Mouse (Mus musculus): ENCODE results near the gene Plxnb2. TPM values are rescaled to one million over a fixed set of nuclear protein-coding genes. Genes with fewer than 3 reads are reported as not detected.

Plxnb2 gene
- polyA plus RNA-seq, 1 experiment = 100 TPM

GRCm38 (mm10) chr15:89207457-89207856 lies 26.9 kb upstream of the Plxnb2 start:
- no peaks in the 10 kb centered on the region for H3K36me3 ChIP-seq (replicated peaks; ENCODE audit: low read length)
- peaks cover 19% of the 10 kb centered on the region for H3K4me1 ChIP-seq
- H3K4me3 ChIP-seq (replicated peaks) = no peak overlapping the region
- H3K9me3 ChIP-seq = peaks cover 12% of the 10 kb centered on the region
- TF ChIP-seq FLI1 (IDR thresholded peaks at IDR 0.05; ENCODE audit: low read length) (no peak), GATA1 (IDR thresholded peaks at IDR 0.05; ENCODE audit: borderline replicate concordance, low read length) (no peak)
- no peaks in the 10 kb centered on the region for H3K27me3 ChIP-seq (replicated peaks)

DNA sequence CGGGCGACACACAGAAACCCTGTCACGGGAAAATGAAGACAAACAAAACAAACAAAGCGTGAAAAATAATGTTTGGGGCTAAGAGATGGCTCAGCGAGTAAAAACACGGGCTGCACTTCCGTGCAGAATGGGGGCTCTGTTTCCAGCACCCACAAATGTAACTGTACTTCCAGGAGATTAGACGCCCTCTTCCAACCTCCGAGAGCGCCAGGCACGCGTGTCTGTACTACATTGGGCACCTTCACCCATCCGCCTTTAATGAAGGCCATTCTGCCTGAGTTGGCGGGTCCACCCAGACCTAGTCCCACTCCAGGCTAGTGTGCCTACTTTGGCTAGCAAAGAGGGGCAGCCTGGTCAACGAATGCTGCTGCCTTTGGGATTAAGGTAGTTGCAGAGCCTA lies 16.5 kb upstream of the Plxnb2 start:
- H3K27me3 ChIP-seq (replicated peaks) = no peaks in the 10 kb centered on the region
- peaks cover 3% of the 10 kb centered on the region for H3K36me3 ChIP-seq (replicated peaks; ENCODE audit: low read length)
- peaks cover 4% of the 10 kb centered on the region for H3K9me3 ChIP-seq
- TF ChIP-seq GATA1 (IDR thresholded peaks at IDR 0.05; ENCODE audit: borderline replicate concordance, low read length) = no peak
- H3K4me1 ChIP-seq = peaks cover 23% of the 10 kb centered on the region
- peak overlapping the region; percentile 99 for H3K4me3 ChIP-seq (replicated peaks)

GRCm38 (mm10) chr15:89196313-89196706 lies 15.7 kb upstream of the Plxnb2 start, which contains the start of gene Dennd6b:
Dennd6b (minus strand) TSS chr15:89196496.
- Histone ChIP-seq H3K27me3 (replicated peaks) (no peaks in the 10 kb centered on the region), H3K36me3 (replicated peaks; ENCODE audit: low read length) (peaks cover 3% of the 10 kb centered on the region), H3K9me3 (no peaks in the 10 kb centered on the region)

GRCm38 (mm10) chr15:89195690-89196312 lies 15.2 kb upstream of the Plxnb2 start:
- Histone ChIP-seq H3K9me3 (no peaks in the 10 kb centered on the region), H3K36me3 (replicated peaks; ENCODE audit: low read length) (peaks cover 3% of the 10 kb centered on the region), H3K27me3 (replicated peaks) (no peaks in the 10 kb centered on the region), H3K4me1 (peaks cover 26% of the 10 kb centered on the region), H3K4me3 (replicated peaks) (peak overlapping the region; percentile 99)
- TF ChIP-seq GATA1 (IDR thresholded peaks at IDR 0.05; ENCODE audit: borderline replicate concordance, low read length) (no peak), FLI1 (IDR thresholded peaks at IDR 0.05; ENCODE audit: low read length) (no peak)

More at GRCm38 (mm10) chr15:89196313-89196706, 15.7 kb upstream of the Plxnb2 start, which contains the start of gene Dennd6b:
- TF ChIP-seq GATA1 (IDR thresholded peaks at IDR 0.05; ENCODE audit: borderline replicate concordance, low read length) (no peak), FLI1 (IDR thresholded peaks at IDR 0.05; ENCODE audit: low read length) (no peak)
- Histone ChIP-seq H3K4me3 (replicated peaks) (peak within 1 kb of the TSS; percentile 99), H3K4me1 (peaks cover 23% of the 10 kb centered on the region)

DNA sequence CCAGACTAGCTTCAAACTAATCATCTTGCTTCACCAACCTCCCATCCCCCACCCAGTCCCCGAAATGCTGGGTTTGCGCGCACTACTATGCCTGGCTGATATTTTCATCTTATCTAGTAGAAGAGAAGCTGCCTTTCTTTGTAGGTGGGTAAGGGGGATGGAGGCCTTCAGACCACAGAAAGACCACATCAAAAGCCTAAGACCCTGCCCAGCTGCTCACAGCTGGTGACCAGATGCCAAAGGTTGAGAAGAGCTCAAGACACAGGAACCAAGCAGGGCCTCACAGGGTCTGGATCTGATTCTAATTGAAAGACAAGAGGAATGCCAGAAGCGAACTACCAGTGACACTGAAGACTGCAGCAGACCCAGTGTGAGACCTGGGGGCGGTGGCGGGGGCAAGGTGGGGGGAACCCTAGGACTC lies 14.7 kb upstream of the Plxnb2 start:
- no peak for TF ChIP-seq GATA1 (IDR thresholded peaks at IDR 0.05; ENCODE audit: borderline replicate concordance, low read length)
- TF ChIP-seq FLI1 (IDR thresholded peaks at IDR 0.05; ENCODE audit: low read length) = no peak
- H3K27me3 ChIP-seq (replicated peaks) = no peaks in the 10 kb centered on the region
- H3K36me3 ChIP-seq (replicated peaks; ENCODE audit: low read length) = peaks cover 4% of the 10 kb centered on the region
- peak overlapping the region; percentile 99 for H3K4me3 ChIP-seq (replicated peaks)
- peaks cover 31% of the 10 kb centered on the region for H3K4me1 ChIP-seq
- H3K9me3 ChIP-seq = no peaks in the 10 kb centered on the region

DNA sequence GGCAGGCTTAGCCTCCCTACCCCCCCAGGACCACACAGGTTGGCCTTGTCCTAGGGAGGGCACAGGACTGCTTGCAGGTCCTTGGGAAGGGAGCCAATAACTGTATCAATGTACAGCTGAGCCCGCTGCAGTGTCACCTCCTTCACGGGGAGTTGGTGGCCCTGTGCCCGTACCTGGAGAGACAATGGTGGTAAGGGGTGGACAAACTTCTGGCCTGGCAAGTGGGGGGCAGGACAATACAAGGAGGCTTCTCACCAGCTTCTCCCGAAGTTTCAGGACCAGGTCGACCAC lies 4.3 kb upstream of the Plxnb2 start:
- Histone ChIP-seq H3K36me3 (replicated peaks; ENCODE audit: low read length) (peaks cover 38% of the 10 kb centered on the region), H3K4me1 (peaks cover 63% of the 10 kb centered on the region), H3K27me3 (replicated peaks) (peaks cover 26% of the 10 kb centered on the region), H3K4me3 (replicated peaks) (no peak overlapping the region), H3K9me3 (no peaks in the 10 kb centered on the region)
- TF ChIP-seq FLI1 (IDR thresholded peaks at IDR 0.05; ENCODE audit: low read length) = no peak
- no peak for TF ChIP-seq GATA1 (IDR thresholded peaks at IDR 0.05; ENCODE audit: borderline replicate concordance, low read length)

DNA sequence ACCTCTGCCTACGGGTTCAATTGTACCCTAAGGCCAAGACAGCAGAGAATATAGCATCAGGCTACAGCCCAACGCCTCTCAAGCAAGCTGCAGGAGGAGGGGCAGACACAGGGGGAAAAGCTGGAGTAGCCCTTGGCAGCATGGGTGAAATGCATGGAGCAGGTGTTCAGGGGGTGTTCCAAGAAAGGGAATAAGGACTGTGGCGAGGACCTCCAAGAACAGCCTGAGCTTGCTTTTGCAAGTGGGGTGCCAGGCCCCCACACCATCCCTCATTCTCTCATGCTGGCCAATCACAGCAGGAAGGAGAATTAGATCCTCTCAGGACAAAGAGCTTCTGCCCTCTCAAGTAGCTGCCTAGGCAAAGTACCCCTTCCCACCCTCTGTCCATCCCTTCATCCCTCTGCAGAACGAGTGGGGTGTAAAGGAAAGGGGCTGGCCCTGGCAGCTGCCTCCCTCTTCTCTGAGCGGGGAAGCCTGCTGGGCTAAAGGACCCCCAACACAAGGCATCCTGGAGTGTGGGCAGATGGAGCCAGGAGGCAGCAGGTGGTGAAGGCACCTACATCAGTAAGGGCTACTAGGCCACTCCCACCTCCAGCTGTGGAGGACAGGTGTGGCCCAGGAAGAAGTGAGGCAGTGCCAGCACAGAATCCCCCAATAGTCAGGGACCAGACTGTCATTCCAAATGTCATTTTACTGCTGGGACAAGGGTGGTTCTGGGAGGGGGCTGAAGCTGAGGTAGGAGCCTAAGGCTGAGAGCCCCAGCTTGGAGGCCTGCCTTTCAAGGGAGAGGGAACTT lies 3.8 kb upstream of the Plxnb2 start:
- no peak for TF ChIP-seq GATA1 (IDR thresholded peaks at IDR 0.05; ENCODE audit: borderline replicate concordance, low read length)
- no peak for TF ChIP-seq FLI1 (IDR thresholded peaks at IDR 0.05; ENCODE audit: low read length)
- Histone ChIP-seq H3K27me3 (replicated peaks) (peaks cover 31% of the 10 kb centered on the region), H3K36me3 (replicated peaks; ENCODE audit: low read length) (peaks cover 38% of the 10 kb centered on the region), H3K4me1 (peaks cover 67% of the 10 kb centered on the region), H3K4me3 (replicated peaks) (no peak overlapping the region), H3K9me3 (no peaks in the 10 kb centered on the region)

- no peak for TF ChIP-seq FLI1 (IDR thresholded peaks at IDR 0.05; ENCODE audit: low read length)
- TF ChIP-seq GATA1 (IDR thresholded peaks at IDR 0.05; ENCODE audit: borderline replicate concordance, low read length) = no peak
- Histone ChIP-seq H3K27me3 (replicated peaks) (peaks cover 45% of the 10 kb centered on the region), H3K4me3 (replicated peaks) (no peak overlapping the region)
These were observed 2.3 kb upstream of the Plxnb2 start for GRCm38 (mm10) chr15:89182842-89183241.

DNA sequence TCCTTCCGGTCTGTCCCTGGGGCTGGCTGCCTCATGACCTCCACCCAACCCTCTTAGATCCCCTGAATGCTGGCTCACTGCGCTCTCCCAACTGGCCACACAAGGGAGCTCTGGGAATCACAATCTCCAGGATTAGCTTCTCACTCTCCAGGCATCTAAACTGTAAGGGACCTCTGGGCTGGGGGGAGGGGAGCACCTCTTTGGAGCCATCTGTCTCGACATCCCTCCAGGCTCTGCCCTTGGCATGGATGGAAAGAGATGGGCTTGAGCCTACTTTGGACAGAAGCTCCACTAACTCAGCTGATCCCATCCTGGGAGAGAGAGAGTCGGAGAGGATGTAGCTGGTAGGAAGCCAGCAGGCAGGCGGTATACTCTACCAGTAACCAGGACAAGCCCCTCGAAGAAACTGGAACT lies 1.7 kb upstream of the Plxnb2 start:
- Histone ChIP-seq H3K4me1 (peaks cover 77% of the 10 kb centered on the region), H3K36me3 (replicated peaks; ENCODE audit: low read length) (peaks cover 24% of the 10 kb centered on the region), H3K27me3 (replicated peaks) (peaks cover 48% of the 10 kb centered on the region)

More at GRCm38 (mm10) chr15:89182842-89183241, 2.3 kb upstream of the Plxnb2 start:
- peaks cover 72% of the 10 kb centered on the region for H3K4me1 ChIP-seq
- H3K9me3 ChIP-seq = no peaks in the 10 kb centered on the region
- peaks cover 27% of the 10 kb centered on the region for H3K36me3 ChIP-seq (replicated peaks; ENCODE audit: low read length)

More for the DNA sequence above, 1.7 kb upstream of the Plxnb2 start:
- H3K4me3 ChIP-seq (replicated peaks) = peak overlapping the region; percentile 50
- no peaks in the 10 kb centered on the region for H3K9me3 ChIP-seq
- no peak for TF ChIP-seq FLI1 (IDR thresholded peaks at IDR 0.05; ENCODE audit: low read length)
- TF ChIP-seq GATA1 (IDR thresholded peaks at IDR 0.05; ENCODE audit: borderline replicate concordance, low read length) = no peak

Measured in megakaryocyte, embryonic 14.5 days (primary cell).